Mouse (Mus musculus) E14TG2a.4 (cell line): ENCODE measurements around the gene BC005624.
"Not testable (repeated sequence)": the region's sequence is repeated elsewhere in the genome, so short reads cannot be mapped to it uniquely, and the experiment has no call there.

Experiments used
- H3K27me3 ChIP-seq: 2 replicates; pipeline ENCODE4 v1.6.1; 2014; ENCODE audit warnings: low read length, control low read depth; ENCODE audit not compliant: insufficient read depth
- H3K36me3 ChIP-seq: 2 replicates; pipeline ENCODE4 v1.6.1; 2014; ENCODE audit warnings: low read length, control low read depth; ENCODE audit not compliant: insufficient read depth
- H3K4me1 ChIP-seq: replicated peaks from 2 replicates; pipeline ENCODE4 v1.6.1; 2014; ENCODE audit warnings: low read depth, low read length, control low read depth
- H3K4me3 ChIP-seq: replicated peaks from 2 replicates; pipeline ENCODE4 v1.5.1; 2014; ENCODE audit warnings: mild to moderate bottlenecking, low read length
- H3K9me3 ChIP-seq: 2 replicates; pipeline ENCODE4 v1.6.1; 2014; ENCODE audit warnings: low read length, control low read depth
- CTCF ChIP-seq: conservative IDR thresholded peaks from 2 replicates; pipeline ENCODE4 v1.5.1; 2014; ENCODE audit warnings: low read length
- NANOG ChIP-seq: IDR thresholded peaks from 2 replicates; pipeline ENCODE4 v1.6.1; 2014; ENCODE audit warnings: borderline replicate concordance, low read length, mixed read lengths
- POU5F1 ChIP-seq: IDR thresholded peaks from 2 replicates; pipeline ENCODE4 v1.6.1; 2014; ENCODE audit warnings: low read length, borderline replicate concordance

Gene BC005624

DNA sequence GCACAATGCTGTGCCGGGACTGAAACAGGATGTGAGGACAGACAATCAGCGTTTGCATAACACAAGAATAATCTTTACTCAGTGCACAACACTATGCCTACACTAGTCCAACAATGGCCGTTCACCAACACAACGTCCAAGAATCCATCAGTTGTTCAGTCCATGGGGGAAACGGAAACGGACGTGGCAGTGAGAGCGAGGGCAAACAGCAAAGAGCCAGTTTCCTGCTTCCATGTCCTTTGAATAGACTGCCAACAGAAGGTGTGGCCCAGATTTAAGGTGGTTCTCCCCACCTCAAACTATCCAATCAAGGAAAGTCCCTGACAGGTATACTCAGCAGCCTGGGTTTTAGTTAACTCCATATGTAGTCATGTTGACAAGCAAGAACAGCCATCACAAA, 44.3 kb downstream of the BC005624 start:
- H3K9me3 ChIP-seq: no peaks in the 10 kb centered on the region
- H3K4me1 ChIP-seq: peaks cover 74% of the 10 kb centered on the region
- no peaks in the 10 kb centered on the region for H3K27me3 ChIP-seq
- peak overlapping the region; percentile 78 for H3K4me3 ChIP-seq
- H3K36me3 ChIP-seq: no peaks in the 10 kb centered on the region
- TF ChIP-seq NANOG: no peak
- no peak for TF ChIP-seq CTCF
- no peak for TF ChIP-seq POU5F1

DNA sequence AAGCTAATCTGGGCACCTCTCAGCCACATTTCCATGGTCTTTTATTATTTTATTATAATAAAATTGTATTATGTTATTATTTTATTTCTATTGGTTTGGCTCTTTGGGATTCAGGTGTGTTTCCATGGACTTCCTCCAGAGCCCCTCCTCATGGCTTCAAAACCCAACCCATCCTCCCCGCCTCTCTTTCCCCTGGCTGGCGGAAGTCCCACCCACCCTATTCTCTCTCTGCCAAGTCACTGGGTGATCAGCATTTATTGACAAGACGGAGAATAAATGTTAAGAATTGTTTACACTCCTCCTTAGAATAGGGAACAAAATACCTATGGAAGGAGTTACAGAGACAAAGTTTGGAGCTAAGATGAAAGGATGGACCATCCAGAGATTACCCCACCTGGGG, 45.2 kb downstream of the BC005624 start:
- Histone ChIP-seq H3K36me3 (no peaks in the 10 kb centered on the region), H3K27me3 (no peaks in the 10 kb centered on the region), H3K9me3 (no peaks in the 10 kb centered on the region), H3K4me1 (peaks cover 74% of the 10 kb centered on the region), H3K4me3 (no peak overlapping the region)
- TF ChIP-seq POU5F1 (no peak), CTCF (no peak), NANOG (no peak)

DNA sequence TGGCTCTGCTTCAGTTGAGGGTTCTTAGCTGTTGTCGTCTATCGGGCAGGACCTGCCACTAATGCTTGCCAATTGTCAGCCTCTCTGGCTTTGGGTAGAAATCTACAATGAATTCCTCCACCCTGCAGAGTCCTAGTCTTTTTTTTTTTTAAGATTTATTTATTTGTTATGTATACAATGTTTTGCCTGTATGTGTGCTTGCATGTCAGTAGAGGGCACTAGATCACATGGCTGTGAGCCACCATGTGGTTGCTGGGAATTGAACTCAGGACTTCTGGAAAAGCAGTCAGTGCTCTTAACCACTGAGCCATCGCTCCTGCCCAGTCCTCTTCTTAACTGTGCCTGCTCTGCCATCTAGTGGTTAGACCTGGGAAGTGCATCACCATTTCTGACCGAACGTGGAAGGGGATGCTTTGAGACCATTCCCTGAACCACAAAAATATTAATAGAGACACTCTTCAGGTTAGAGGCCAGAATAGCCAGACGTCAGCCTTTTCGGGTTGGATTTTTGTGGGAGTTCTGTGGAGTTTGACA, 48.0 kb downstream of the BC005624 start:
- H3K4me1 ChIP-seq: peaks cover 74% of the 10 kb centered on the region
- no peak overlapping the region for H3K4me3 ChIP-seq
- H3K27me3 ChIP-seq: no peaks in the 10 kb centered on the region
- TF ChIP-seq CTCF (peak; percentile 87), NANOG (no peak)
- H3K9me3 ChIP-seq: no peaks in the 10 kb centered on the region
- H3K36me3 ChIP-seq: no peaks in the 10 kb centered on the region

DNA sequence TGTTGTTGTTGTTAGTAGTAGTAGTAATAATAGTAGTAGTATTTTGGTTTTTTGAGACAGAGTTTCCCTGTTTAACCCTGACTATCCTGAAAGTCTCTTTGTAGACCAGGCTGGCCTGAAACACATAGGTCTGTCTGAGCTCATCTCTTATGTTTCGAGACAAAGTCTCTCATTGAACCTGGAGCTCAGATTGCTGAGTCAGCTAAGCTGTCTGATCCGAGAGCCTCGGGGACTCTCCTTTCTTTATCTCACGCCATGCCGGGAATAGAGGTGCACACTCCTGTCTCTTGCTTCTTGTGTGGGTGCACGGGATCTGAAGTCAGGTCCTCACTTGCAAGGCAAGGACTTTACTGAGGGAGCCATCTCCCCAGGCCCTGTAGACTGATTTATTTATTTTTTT, 49.0 kb downstream of the BC005624 start:
- Histone ChIP-seq H3K36me3 (no peaks in the 10 kb centered on the region), H3K27me3 (no peaks in the 10 kb centered on the region), H3K4me1 (peaks cover 79% of the 10 kb centered on the region), H3K4me3 (no peak overlapping the region), H3K9me3 (no peaks in the 10 kb centered on the region)
- no peak for TF ChIP-seq CTCF

DNA sequence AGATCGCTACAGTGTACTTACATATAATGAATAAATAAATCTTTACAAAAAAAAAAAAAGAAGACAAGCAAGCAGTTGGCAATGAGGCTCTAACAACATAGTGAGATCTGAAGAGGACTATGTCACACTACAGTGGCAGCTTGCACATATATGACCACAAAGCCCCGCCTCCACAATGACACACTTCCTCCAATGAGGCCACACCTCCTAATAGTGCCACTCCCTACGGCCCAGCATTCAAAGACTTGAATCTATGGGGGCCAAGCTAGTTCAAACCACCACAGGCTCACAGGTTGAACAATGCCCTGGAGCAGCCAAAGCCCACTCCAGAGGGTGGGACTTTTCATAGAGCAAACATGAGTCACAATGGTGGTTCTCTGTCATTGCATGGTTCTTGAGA, 50.1 kb downstream of the BC005624 start:
- Histone ChIP-seq H3K9me3 (no peaks in the 10 kb centered on the region), H3K27me3 (no peaks in the 10 kb centered on the region), H3K36me3 (no peaks in the 10 kb centered on the region), H3K4me3 (no peak overlapping the region), H3K4me1 (peaks cover 82% of the 10 kb centered on the region)
- TF ChIP-seq POU5F1: no peak
- TF ChIP-seq CTCF: no peak
- no peak for TF ChIP-seq NANOG

DNA sequence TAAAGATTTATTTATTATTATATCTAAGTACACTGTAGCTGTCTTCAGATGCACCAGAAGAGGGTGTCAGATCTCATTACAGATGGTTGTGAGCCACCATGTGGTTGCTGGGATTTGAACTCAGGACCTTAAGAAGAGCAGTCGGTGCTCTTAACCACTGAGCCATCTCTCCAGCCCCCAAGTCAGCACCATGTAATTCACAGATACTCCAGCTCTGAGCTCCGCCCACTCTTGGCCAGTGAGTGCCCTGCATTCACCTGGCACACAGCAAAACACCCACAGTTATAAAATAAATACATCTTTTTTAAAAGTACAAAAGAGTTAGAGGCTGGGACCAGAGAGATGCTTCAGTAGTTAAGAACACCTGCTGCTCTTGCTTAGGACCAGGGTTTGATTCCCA, 51.2 kb downstream of the BC005624 start:
- not testable (repeated sequence) for H3K9me3 ChIP-seq, H3K36me3 ChIP-seq, H3K27me3 ChIP-seq, H3K4me3 ChIP-seq
- peaks cover 82% of the 10 kb centered on the region for H3K4me1 ChIP-seq

DNA sequence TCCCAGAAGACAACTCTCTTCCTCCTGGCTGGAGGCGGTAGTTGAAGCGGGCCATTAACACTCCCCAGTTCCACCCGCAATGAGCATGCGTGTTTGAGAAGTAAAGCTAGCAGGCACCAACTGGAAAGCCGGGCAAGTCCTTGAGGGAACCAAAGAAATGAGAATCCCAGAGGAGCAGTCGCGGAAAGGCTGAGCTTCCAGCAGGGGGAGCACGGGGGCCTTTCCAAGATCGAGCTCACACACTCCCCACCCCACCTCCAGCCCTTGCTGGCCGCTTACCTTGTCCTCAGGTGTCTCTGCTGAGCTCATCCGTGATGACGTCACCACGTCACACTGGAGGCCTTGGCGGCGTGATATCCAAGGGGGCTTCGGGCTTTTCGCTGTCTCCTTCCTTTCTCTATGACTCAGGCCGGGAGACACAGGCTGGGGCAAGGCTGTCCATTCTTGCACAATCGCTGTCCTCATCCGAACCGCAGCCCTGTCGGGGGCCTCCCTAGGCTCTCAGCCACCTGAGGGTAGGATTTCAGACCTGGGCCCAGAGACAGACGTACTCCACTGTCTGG, 52.4 kb downstream of the BC005624 start, which contains the start of gene Ptges:
TSS of gene Ptges (minus strand) at position 381 of the 563 bp plus-strand sequence.
- Histone ChIP-seq H3K4me3 (peak within 1 kb of the TSS; percentile 71), H3K27me3 (peaks cover 15% of the 10 kb centered on the region), H3K4me1 (peaks cover 77% of the 10 kb centered on the region), H3K36me3 (no peaks in the 10 kb centered on the region), H3K9me3 (no peaks in the 10 kb centered on the region)
- TF ChIP-seq CTCF (peak; percentile 66), POU5F1 (no peak)

DNA sequence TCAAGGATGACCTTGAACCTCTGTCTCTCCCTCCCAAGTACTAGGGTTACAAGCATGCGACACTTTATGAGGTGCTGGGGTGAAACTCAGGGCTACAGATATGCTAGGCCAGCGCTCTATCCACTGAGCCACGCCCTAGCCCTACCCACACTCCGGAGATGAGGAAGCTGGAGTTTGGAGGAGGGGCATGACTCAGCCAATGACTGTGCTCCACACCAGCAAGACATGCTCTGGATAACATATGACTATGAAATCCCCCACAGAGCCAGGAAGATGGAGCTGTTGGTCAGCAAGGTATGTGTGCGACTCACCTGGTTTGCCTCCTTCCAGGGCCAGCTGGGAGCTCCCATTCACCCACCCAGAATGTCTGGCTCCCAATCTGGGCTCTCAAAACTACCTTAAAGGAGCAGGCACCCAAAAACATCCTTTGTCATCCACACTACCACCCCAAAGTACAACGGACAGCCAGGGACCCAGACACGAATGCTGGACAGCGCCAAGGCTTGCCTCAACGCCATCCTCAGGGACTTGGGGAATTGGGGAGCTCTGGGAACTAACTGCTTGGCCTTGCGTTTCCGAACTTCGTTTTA, 53.0 kb downstream of the BC005624 start:
- Histone ChIP-seq H3K4me3 (peak overlapping the region; percentile 71), H3K27me3 (peaks cover 20% of the 10 kb centered on the region), H3K4me1 (peaks cover 73% of the 10 kb centered on the region), H3K36me3 (no peaks in the 10 kb centered on the region), H3K9me3 (no peaks in the 10 kb centered on the region)
- TF ChIP-seq CTCF: no peak
- no peak for TF ChIP-seq POU5F1
- TF ChIP-seq NANOG: no peak
